In genomic region chr2:75462030-75462671, GRCm38 (mm10) we compare ENCODE assay signal across 26 mouse cellular contexts.
DNase-seq lines count a peak whose midpoint lies in the region; ATAC-seq lines count a peak whose summit lies in the region.
"Had no signal": no experiment of that assay in that cellular context is flagged by ENCODE, and none has a peak within 500 bp of the region (broad histone marks: within the 10 kb centered on the region; RNA-seq: fewer than 3 reads in every experiment).

No protein-coding gene starts in this region.

- DNase-seq in hindbrain, embryonic 14.5 days (ENCODE audit: low spot score), result no peak
- peak; percentile 68 for DNase-seq in forelimb bud, embryonic 11.5 days (ENCODE audit: low read depth, low spot score)
- no peak for DNase-seq in urinary bladder, postnatal 25 days (ENCODE audit: low spot score)
- DNase-seq in layer of hippocampus, postnatal 10 days (ENCODE audit: low spot score in 2 of 2), result no peak
- DNase-seq: adrenal gland, adult 8-10 months; B cell, adult 2 months; cerebellum, adult 18-20 months; cerebellum, postnatal 14 days; forebrain, postnatal 0 days; heart, postnatal 4 days; kidney, adult 18-20 months; kidney, postnatal 4 days; liver, embryonic 13.5 days; lung, adult 2 months; lung, postnatal 14 days; right cerebral cortex, postnatal 25 days; spleen, adult 18-20 months had no signal

- H3K27ac ChIP-seq in hindbrain, embryonic 13.5 days, result peak overlapping the region; percentile 69
- H3K27ac ChIP-seq in hindbrain, embryonic 14.5 days, result no peak overlapping the region
- peak overlapping the region; percentile 51; the same call in 1 of the 2 replicates for H3K27ac ChIP-seq in brown adipose tissue, adult 24 weeks (replicated peaks; ENCODE audit: low read depth, low read length)
- H3K27ac ChIP-seq in midbrain, embryonic 15.5 days, result peak overlapping the region; percentile 40; the same call in 1 of the 2 replicates
- H3K27ac ChIP-seq: embryonic facial prominence, embryonic 15.5 days; heart, embryonic 10.5 days; left cerebral cortex, adult 2 months; liver, embryonic 13.5 days had no signal

- ATAC-seq in hindbrain, embryonic 13.5 days (ENCODE audit: low FRiP score), result no peak
- no peak for ATAC-seq in hindbrain, embryonic 14.5 days (ENCODE audit: low FRiP score)
- ATAC-seq in midbrain, embryonic 15.5 days (replicated peaks), result no peak
- ATAC-seq: activated CD4-positive, CD25-positive, alpha-beta regulatory T cell, adult 4 months; forebrain, postnatal 0 days had no signal

- 69% methylated on average over 5 of the region's 5 CpGs for WGBS in hindbrain, embryonic 13.5 days
- WGBS in hindbrain, embryonic 14.5 days, result 63% methylated on average over 5 of the region's 5 CpGs
- WGBS in midbrain, embryonic 15.5 days, result 69% methylated on average over 5 of the region's 5 CpGs

- H3K9ac ChIP-seq in hindbrain, embryonic 13.5 days, result no peak overlapping the region
- no peak overlapping the region for H3K9ac ChIP-seq in hindbrain, embryonic 14.5 days
- H3K9ac ChIP-seq in midbrain, embryonic 15.5 days, result no peak overlapping the region
- H3K9ac ChIP-seq: embryonic facial prominence, embryonic 15.5 days; forebrain, postnatal 0 days; liver, embryonic 13.5 days had no signal

- H3K36me3 ChIP-seq in hindbrain, embryonic 13.5 days, result no peaks in the 10 kb centered on the region
- no peaks in the 10 kb centered on the region for H3K36me3 ChIP-seq in hindbrain, embryonic 14.5 days (replicated peaks; ENCODE audit: control insufficient read depth, insufficient read depth)
- no peaks in the 10 kb centered on the region for H3K36me3 ChIP-seq in midbrain, embryonic 15.5 days (replicated peaks)
- H3K36me3 ChIP-seq: embryonic facial prominence, embryonic 15.5 days; G1E; heart, embryonic 10.5 days; liver, embryonic 13.5 days had no signal

- H3K4me2 ChIP-seq in hindbrain, embryonic 13.5 days, result no peak overlapping the region
- no peak overlapping the region for H3K4me2 ChIP-seq in hindbrain, embryonic 14.5 days (replicated peaks)
- no peak overlapping the region for H3K4me2 ChIP-seq in midbrain, embryonic 15.5 days
- H3K4me2 ChIP-seq: embryonic facial prominence, embryonic 15.5 days; liver, embryonic 13.5 days had no signal

- H3K27me3 ChIP-seq in hindbrain, embryonic 13.5 days, result no peaks in the 10 kb centered on the region
- H3K27me3 ChIP-seq in hindbrain, embryonic 14.5 days (ENCODE audit: control insufficient read depth, insufficient read depth, low read length), result no peaks in the 10 kb centered on the region
- no peaks in the 10 kb centered on the region for H3K27me3 ChIP-seq in midbrain, embryonic 15.5 days (replicated peaks)
- H3K27me3 ChIP-seq: CH12.LX; embryonic facial prominence, embryonic 15.5 days; liver, embryonic 13.5 days had no signal

- H3K4me1 ChIP-seq in hindbrain, embryonic 13.5 days (replicated peaks), result peaks cover 16% of the 10 kb centered on the region
- peaks cover 7% of the 10 kb centered on the region; the same call in 1 of the 2 replicates for H3K4me1 ChIP-seq in hindbrain, embryonic 14.5 days (replicated peaks; ENCODE audit: control insufficient read depth, insufficient read depth, low read length)
- peaks cover 7% of the 10 kb centered on the region; the same call in 1 of the 2 replicates for H3K4me1 ChIP-seq in brown adipose tissue, adult 24 weeks (ENCODE audit: control insufficient read depth, insufficient read depth, insufficient read length, low read length)
- peaks cover 14% of the 10 kb centered on the region for H3K4me1 ChIP-seq in midbrain, embryonic 15.5 days
- H3K4me1 ChIP-seq: heart, embryonic 10.5 days; liver, embryonic 13.5 days had no signal

- no peak overlapping the region for H3K4me3 ChIP-seq in hindbrain, embryonic 13.5 days
- no peak overlapping the region for H3K4me3 ChIP-seq in hindbrain, embryonic 14.5 days (replicated peaks; ENCODE audit: low read length)
- H3K4me3 ChIP-seq in brown adipose tissue, adult 24 weeks (ENCODE audit: insufficient read depth, low read depth, low read length), result no peak overlapping the region
- no peak overlapping the region for H3K4me3 ChIP-seq in midbrain, embryonic 15.5 days
- H3K4me3 ChIP-seq: embryonic facial prominence, embryonic 15.5 days; heart, embryonic 10.5 days; left cerebral cortex, adult 2 months; liver, embryonic 13.5 days had no signal

- no peaks in the 10 kb centered on the region for H3K9me3 ChIP-seq in hindbrain, embryonic 13.5 days
- H3K9me3 ChIP-seq in hindbrain, embryonic 14.5 days (ENCODE audit: control insufficient read depth, low read length), result no peaks in the 10 kb centered on the region
- no peaks in the 10 kb centered on the region for H3K9me3 ChIP-seq in midbrain, embryonic 15.5 days
- H3K9me3 ChIP-seq: embryonic facial prominence, embryonic 15.5 days; G1E; heart, embryonic 10.5 days; liver, embryonic 13.5 days had no signal
